Mouse (Mus musculus): ENCODE data around the gene Saa1.

Saa1 gene

GRCm38 (mm10) chr7:46718591-46719270 is 24.0 kb downstream of the Saa1 start:
- DNase-seq (ENCODE audit: low read depth, low spot score): no peak

GRCm38 (mm10) chr7:46716897-46717296 is 25.9 kb downstream of the Saa1 start:
- DNase-seq (ENCODE audit: low read depth, low spot score): no peak

- no peak for DNase-seq (ENCODE audit: low read depth, low spot score)
Observed at GRCm38 (mm10) chr7:46715600-46715999, 27.2 kb downstream of the Saa1 start, which contains the start of gene Saa3. TSS of gene Saa3 (minus strand) at chr7:46715700.

GRCm38 (mm10) chr7:46714518-46714917 is 28.3 kb downstream of the Saa1 start:
- DNase-seq (ENCODE audit: low read depth, low spot score): peak; percentile 86

- DNase-seq (ENCODE audit: low read depth, low spot score): no peak
Observed at GRCm38 (mm10) chr7:46712250-46712649, 30.5 kb downstream of the Saa1 start.

GRCm38 (mm10) chr7:46710390-46710844 is 32.4 kb downstream of the Saa1 start, which contains the start of gene Saal1:
TSS of gene Saal1 (minus strand) at chr7:46710680.
- DNase-seq (ENCODE audit: low read depth, low spot score): peak; percentile 96

- DNase-seq (ENCODE audit: low read depth, low spot score): no peak
Observed at GRCm38 (mm10) chr7:46700521-46701025, 42.2 kb downstream of the Saa1 start.

- DNase-seq (ENCODE audit: low read depth, low spot score): no peak
Observed at GRCm38 (mm10) chr7:46696754-46697153, 46.0 kb downstream of the Saa1 start.
